Mouse (Mus musculus) testis, postnatal 14 days (tissue): Measurements from ENCODE around the gene Nolc1.

ENCODE experiments used
- DNase-seq: peaks from one replicate; pipeline ENCODE4 v3.0.0; 2021; ENCODE audit warnings: low spot score

Nolc1 gene

DNA sequence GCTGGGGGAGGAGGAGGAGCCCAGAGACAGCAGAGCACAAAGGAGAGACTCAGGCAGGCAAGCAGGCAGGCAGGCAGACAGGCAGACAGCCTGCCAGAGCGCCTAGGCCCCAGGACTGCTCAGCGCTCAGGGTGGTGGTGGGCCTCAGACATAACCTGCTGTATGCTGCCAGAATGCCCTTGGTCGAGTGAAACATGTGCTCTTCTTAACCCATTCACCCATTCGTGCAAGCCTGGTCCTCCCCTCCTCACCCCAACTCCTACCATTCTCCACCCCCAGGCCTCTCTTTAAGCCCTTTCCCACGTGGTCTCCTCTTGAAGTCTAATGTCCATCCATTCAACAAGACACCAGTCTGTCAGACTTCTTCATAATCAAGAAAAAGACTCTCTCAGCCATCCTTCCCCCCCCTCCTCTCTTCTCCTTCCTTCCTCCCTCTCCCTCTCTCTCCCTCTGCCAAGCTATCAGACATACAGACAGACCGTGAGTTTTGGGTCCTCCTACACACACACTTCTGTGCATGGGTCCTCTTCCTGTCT, 33.1 kb upstream of the Nolc1 start:
- no peak for DNase-seq

DNA sequence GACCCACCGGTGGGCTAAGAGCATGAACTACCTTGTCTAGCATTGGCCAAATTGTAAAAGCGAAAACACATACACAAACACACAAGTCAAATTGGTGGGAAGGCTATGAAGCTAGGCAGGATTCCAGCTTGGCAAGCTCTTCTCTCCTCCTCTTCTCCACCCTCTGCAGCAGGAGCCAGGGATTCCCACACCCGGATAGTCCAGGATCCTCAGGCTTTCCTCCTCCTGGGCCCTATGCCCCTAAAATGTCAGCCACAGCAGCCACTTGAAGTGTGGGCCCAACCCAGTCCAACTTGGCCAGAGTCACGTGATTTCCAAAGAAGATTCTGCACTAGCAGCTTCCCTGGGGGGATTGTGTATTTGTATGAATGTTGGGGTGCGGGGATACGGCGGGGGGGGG, 32.3 kb upstream of the Nolc1 start:
- no peak for DNase-seq

GRCm38 (mm10) chr19:46044271-46044992, 31.2 kb upstream of the Nolc1 start, which contains the start of gene Pprc1:
Gene Pprc1, plus strand, starts transcription at chr19:46044886.
- DNase-seq, result peak; percentile 52

DNA sequence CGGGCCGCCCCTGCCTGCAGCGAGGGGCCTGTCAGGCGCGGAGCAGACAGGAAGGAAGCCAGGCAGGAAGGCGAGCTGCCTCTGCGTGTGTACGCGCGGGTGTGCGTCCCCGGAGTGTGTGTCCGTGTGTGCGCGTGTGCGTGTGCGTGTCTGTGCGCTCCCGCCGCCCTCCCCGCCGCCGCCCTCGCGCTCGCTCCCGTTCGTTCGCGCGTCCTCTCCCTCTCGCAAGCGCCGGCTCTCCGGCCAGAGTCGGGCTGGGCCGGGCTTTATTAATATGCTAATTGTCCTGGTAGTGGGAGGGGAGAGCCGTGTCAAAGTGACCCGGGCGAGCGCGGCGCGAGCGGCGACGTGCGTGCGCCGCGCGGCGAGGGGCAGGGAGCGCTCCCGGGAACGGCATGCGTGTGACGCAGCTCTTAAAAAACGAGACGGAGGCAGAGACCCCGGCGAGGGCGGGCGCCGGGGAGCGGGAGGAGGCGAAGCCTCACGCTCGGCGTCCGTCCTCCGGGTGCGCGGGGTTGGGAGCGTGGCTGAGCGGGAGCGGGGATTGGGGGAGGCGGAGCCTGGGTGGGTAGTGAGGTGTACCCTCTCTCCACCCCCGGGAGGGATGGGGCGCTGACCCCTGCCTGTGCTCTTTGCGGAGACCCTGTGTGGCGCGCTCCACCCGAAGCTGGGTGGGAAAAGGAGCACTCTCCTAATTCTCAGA, 30.5 kb upstream of the Nolc1 start, which contains the start of gene Ldb1:
Ldb1 (minus strand) TSS at position 222 of the 703 bp plus-strand sequence.
- peak; percentile 87 for DNase-seq

DNA sequence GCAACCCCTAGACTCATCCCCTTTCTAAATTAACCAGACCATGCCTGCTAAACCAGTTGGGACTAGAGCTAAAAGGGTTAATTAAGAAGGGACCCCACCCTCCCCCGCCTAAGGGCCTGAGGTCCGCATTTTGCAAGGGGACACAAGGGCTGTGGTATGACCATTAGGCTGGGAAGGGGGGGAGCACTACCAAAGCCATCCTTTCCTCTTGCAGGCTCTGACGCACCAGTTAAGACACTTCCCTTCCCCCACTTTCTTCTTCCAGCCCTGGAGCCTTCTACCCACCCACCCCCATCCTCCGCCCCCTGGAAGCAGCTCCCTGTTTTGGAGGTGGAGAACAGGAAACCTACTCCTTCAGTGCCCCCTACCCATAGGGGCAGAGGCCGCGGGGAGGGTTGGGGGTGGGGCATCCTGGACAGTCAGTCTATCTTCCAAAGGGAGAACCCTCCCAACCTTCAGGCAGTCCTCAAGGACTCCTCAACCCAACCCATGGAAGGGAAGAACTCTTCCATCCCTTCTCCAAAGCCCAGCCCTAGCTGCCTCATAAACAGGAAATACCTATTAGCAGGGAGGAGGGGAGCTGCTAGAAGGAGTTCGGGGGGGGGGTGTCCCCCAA, 29.9 kb upstream of the Nolc1 start:
- peak; percentile 69 for DNase-seq

DNA sequence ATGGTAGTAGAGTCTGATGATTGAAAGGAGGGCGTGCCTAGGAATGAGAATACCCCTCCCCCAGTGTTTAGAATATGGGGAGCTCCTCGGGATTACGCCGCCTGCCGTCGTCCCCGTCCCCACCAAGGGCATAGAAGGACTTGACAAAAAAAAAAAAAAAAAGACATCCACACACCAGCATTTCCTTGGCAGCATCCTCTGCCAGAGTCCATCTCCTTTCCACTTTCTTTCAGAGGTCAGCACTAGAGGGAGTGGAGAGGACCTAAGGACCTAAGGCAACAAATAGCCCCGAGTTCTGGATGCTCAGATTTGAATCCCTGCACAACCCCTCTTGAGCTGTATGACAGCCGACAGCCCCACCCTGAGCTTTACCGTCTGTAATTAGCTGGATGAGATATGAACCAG, 29.0 kb upstream of the Nolc1 start:
- no peak for DNase-seq

DNA sequence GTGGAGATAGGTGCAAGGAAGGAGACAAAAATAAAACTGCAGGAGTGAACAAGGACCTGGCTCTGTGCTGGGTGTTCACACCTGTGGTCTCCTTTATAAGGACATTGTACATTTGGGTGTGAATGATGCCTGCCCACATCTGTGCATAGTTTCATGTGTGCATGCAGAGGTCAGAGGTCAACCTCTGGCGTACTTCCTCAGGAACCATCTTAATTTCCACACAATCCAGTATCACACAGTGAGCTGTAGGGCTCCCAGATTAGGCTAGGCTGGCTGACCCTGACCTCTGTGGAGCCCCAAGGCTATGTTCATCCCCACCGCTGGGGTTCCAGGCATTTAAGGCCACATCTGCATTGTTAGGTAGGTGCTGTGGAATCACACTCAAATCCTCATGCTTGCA, 28.2 kb upstream of the Nolc1 start:
- DNase-seq, result no peak

DNA sequence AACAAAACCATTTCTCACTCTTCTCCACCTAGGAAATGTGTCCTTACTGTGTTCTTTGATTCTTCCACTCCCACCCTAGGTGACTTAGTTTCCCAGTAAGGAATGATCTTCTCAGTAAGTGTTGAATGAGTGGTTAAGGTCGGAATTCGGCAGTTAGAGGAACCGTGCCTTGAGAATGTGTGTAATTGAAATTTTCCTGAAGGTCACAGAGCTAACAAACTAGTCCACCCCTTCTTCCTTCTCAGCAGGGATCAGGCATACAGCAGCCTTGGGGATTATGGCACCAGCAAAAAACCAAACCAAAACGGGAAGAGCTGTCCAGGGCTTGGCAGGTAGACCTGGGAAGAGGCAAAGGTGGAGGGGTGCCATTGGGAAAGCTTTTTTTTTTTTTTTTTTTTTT, 26.5 kb upstream of the Nolc1 start:
- DNase-seq, result no peak

- DNase-seq, result no peak
Measured at GRCm38 (mm10) chr19:46050462-46050861, 25.2 kb upstream of the Nolc1 start.

DNA sequence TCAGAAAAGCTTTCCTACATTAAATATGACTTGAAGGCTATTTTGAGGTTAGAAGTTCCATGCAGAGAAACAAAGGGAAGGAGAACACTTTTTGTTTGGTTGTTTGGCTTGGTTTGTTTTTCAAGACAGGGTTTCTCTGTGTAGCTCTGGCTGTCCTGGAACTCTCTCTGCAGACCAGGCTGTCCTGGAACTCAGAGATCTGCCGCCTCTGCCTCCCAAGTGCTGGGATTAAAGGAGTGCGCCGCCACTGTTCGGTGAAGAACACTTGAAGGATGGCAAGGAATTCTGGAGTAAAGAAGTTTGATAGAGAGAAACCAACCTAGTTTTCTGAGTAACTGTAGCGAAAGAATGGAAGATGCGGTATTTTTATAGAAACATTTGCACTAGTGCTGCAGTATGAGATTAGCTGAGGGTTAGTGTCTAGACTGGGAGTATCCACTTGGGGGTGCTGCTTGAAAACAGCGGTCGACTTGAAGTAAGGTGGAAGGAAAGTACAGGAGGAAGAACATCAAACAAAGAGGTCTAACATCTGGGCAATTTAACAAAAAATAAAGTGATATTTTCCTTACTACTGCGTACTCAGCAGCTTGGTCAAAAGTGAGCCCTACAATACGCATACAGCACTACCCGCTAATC, 19.8 kb upstream of the Nolc1 start:
- no peak for DNase-seq

DNA sequence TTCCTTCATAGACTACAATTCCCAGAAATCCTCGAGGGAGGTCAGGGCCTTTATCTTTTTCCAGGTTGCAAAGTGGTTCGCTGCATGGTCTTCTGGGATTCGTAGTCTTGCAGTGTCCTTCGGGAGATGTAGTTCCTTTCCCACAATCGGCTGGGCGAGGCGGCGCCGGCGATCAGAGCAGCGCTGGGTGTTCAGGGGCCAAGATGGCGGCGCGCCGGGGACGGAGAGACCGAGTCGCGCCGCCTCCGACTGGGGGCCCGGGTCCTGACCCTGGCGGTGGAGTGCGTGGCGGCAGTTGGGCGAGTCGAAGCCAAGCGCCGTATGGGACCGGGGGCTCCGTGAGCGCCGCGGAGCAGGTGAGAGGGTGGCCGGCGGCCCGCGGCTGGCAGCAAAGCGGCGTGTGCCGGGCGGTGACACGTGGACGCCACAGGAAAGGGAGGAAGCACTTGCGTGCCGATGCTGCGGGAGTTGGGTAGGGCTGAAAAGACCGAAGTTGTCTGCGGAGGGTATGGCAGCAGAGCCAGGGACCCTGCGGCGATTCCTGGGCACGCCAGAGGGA, 19.2 kb upstream of the Nolc1 start:
- DNase-seq, result peak; percentile 96

- peak; percentile 88 for DNase-seq
Measured at GRCm38 (mm10) chr19:46056947-46057607, 18.6 kb upstream of the Nolc1 start.

DNA sequence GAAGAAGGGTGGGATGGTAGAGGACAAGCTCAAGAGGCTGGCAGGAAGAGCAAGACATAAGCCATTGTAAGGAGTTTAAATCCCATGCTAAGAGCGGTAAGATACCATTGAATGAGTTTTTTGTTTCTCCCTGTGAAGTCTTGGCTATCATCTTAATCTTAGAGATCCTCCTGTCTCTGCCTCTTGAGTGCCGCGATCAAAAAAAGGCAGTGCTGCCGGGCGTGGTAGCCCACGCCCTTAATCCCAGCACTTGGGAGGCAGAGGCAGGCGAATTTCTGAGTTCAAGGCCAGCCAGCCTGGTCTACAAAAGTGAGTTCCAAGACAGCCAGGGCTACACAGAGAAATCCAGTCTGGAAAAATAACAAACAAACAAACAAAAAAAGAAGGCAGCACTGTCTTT, 17.2 kb upstream of the Nolc1 start:
- no peak for DNase-seq

DNA sequence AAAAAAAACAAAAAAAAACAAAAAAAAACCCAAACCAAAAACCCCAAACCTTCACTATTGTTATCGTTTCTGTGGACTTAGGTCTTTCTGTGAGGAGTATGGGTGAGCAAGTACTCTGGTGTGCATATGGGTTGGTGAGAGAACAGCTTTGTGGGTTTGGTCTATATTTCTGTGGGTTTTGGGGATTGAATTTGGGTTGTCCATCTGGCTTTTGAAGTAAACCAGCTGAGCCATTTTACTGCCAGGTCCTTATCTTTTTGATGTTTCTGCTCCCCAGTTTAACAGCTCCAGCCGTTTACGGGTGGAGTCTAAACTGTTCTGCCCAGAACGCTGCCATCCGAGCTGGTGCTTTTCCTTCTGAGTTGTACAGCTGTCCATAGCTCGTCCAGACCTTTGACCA, 14.8 kb upstream of the Nolc1 start:
- no peak for DNase-seq

- no peak for DNase-seq
Measured at GRCm38 (mm10) chr19:46068054-46068453, 7.6 kb upstream of the Nolc1 start.

GRCm38 (mm10) chr19:46073285-46073684, 2.4 kb upstream of the Nolc1 start:
- no peak for DNase-seq

DNA sequence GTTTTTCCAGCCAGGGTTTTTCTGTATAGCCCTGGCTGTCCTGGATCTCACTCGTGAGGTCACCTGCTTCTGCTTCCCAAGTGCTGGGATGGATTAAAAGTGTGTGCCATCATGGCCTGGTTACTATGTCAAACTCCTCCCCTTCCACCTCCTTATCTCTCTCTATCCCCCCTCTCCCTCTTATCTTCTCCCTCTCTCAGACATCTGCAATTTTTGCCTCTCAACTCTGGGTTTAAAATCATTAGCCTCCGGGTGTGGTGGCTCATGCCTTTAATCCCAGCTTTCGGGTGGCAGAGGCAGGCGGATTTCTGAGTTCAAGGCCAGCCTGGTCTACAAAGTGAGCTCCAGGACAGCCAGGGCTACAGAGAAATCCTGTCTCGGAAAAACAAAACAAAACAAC, 1.4 kb upstream of the Nolc1 start:
- no peak for DNase-seq

GRCm38 (mm10) chr19:46078535-46078934, 2.9 kb downstream of the Nolc1 start:
- no peak for DNase-seq

DNA sequence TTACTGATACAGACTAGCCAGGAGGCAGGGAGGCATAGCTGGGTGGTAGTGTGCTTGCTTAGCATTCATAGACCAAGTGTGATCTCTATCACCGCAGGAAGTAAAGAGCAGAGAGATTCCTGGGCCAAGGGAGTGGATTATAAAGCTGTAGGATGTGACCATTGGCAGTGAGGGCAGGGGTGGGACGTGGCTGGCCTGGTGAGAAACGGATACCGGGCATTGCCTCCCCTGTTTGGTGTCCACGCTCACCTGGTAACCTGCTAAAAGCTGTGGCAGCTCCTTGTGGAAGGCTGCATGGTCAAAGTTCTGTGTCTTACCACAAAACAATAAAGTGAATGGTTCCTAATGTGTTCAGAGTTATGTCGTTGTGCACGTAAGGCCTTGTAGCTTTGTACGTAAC, 9.5 kb downstream of the Nolc1 start:
- DNase-seq, result no peak

DNA sequence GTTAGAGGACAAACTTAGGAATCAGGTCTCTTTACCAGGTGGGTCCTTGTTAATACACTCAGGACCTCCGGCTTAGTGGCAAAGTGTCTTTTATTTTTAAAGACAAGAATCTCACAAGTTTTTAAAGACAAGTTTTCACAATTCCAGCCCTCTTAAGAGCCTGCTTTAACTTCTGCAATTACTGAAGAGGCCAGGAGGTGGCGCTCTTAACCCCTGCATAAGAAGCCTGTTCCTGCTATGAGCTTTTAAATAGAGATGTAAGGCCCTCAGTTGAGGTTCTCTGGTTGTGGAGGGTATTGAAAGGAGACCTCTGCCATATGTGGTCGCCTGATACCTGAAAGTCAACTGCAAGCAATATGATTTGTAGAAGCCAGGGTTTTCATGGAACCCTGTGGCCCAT, 10.7 kb downstream of the Nolc1 start:
- no peak for DNase-seq

- peak; percentile 78 for DNase-seq
Measured at GRCm38 (mm10) chr19:46087871-46088270, 12.2 kb downstream of the Nolc1 start.

- no peak for DNase-seq
Measured at GRCm38 (mm10) chr19:46091641-46092040, 16.0 kb downstream of the Nolc1 start.
